Mouse (Mus musculus) neural tube, postnatal 0 days (tissue): ENCODE data around the gene Eepd1. TPM values are rescaled to one million over a fixed set of nuclear protein-coding genes. Genes with fewer than 3 reads are reported as not detected.

Experiments
- polyA plus RNA-seq: library from polyadenylated mRNA; unstranded; fragments of >200 nt; fragmentation: Nextera tagmentation; extraction: Ambion mirVana; gene quantifications from 2 replicates; pipeline ENCODE4 v1.2.1, GENCODE M21; 2015

The Eepd1 gene
- polyA plus RNA-seq: 25.0 and 25.2 TPM in 2 replicates

GRCm38 (mm10) chr9:25481344-25482095 lies at the start of gene Eepd1:
TSS of gene Eepd1 (plus strand) at chr9:25481547.

Other genes with a start within 250 kb of the Eepd1 start
- gene Sept7, start 229.1 kb upstream of the Eepd1 start, polyA plus RNA-seq: 265 and 285 TPM in 2 replicates